Mouse (Mus musculus): ENCODE measurements at regions not wholly inside any gene's neighbourhood (a gene's known extent, or its start where the extent isn't known, plus 50 kb on each side); places are given as distances from the start of the nearest gene placed in this dataset.
A peak's percentile ranks its signal among the peaks of the same experiment; 100 is the strongest.

DNA sequence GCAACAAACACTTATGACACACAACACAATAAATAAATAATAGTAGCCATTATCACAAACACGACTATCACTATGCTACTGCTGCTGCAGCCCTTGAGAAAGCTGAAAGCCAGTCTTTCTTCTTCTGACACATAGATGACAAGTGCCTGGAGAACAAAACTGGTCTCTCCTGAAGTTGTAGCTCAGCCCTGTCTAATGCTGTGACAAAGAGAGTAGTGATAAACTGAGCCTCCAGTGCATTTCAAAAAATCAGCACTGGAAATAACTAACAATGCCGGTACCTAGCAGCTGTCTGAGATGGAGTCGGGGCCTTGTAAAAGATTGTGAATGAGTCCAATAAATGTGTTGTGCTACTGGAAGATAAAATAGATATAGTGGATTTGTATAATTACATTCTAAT, 320.3 kb upstream of the Acvr2a start:
- Histone ChIP-seq H3K4me3 (ENCODE audit: low read length) (no peak overlapping the region), H3K4me1 (ENCODE audit: control insufficient read depth, insufficient read depth, low read length) (no peaks in the 10 kb centered on the region), H3K27me3 (ENCODE audit: control insufficient read depth, insufficient read depth, low read length) (no peaks in the 10 kb centered on the region), H3K4me2 (replicated peaks; ENCODE audit: low read depth, low read length) (no peak overlapping the region), H3K9me3 (ENCODE audit: control insufficient read depth, low read length) (no peaks in the 10 kb centered on the region), H3K9ac (ENCODE audit: low read depth, low read length) (no peak overlapping the region), H3K27ac (ENCODE audit: low read depth, low read length) (no peak overlapping the region), H3K36me3 (ENCODE audit: control insufficient read depth, insufficient read depth, low read length) (no peaks in the 10 kb centered on the region)
- whole genome bisulfite sequencing = 63% methylated on average over 3 of the region's 3 CpGs
- no peak; the same call in 1 of the 2 replicates for ATAC-seq (ENCODE audit: low FRiP score, low TSS enrichment)

DNA sequence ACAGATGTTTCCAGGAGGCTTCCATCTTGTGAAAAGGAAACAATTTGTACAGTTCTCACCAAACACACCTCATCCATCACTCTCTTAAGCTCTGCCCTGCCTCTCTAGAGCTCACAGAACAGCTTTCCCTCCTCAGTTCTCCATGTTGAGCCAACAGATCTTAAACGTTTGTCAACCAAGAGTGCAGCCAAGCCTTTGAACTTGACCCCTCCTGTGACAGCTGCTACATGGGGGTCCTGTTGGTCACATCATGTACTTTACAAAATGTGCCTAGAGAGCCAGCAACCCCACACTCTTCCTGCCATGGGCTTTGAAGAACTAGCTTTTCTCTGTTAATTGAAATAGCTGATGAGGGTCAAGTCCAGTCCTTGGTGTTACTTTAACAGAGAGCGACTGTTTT, 319.8 kb upstream of the Acvr2a start:
- Histone ChIP-seq H3K4me3 (ENCODE audit: low read length) (no peak overlapping the region), H3K9ac (ENCODE audit: low read depth, low read length) (no peak overlapping the region), H3K27me3 (ENCODE audit: control insufficient read depth, insufficient read depth, low read length) (no peaks in the 10 kb centered on the region), H3K4me1 (ENCODE audit: control insufficient read depth, insufficient read depth, low read length) (no peaks in the 10 kb centered on the region), H3K4me2 (replicated peaks; ENCODE audit: low read depth, low read length) (no peak overlapping the region), H3K9me3 (ENCODE audit: control insufficient read depth, low read length) (no peaks in the 10 kb centered on the region), H3K36me3 (ENCODE audit: control insufficient read depth, insufficient read depth, low read length) (no peaks in the 10 kb centered on the region), H3K27ac (ENCODE audit: low read depth, low read length) (no peak overlapping the region)
- peak; percentile 92 for ATAC-seq (ENCODE audit: low FRiP score, low TSS enrichment)
- 35% methylated on average over 2 of the region's 2 CpGs for WGBS

DNA sequence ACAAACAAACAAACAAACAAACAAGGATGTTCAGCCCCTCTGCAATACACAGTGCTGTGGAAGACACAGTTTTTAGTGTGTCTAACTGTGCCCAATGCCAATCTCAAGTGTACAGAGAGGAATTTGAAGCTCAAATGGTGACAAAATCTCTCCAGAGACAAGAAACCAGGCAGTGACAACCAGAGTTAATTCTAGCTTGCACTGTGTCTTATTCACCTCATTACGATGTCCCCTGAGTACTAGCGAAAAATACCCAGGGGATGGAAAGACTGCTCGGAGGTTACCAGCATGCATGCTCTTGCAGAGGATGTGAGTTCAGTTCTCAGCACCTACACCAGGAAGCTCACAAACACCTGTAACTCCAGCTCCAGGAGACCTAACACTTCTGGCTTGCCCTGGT, 319.3 kb upstream of the Acvr2a start:
- no peaks in the 10 kb centered on the region for H3K36me3 ChIP-seq (ENCODE audit: control insufficient read depth, insufficient read depth, low read length)
- H3K4me1 ChIP-seq (ENCODE audit: control insufficient read depth, insufficient read depth, low read length) = no peaks in the 10 kb centered on the region
- H3K27me3 ChIP-seq (ENCODE audit: control insufficient read depth, insufficient read depth, low read length) = no peaks in the 10 kb centered on the region
- H3K9ac ChIP-seq (ENCODE audit: low read depth, low read length) = no peak overlapping the region
- no peaks in the 10 kb centered on the region for H3K9me3 ChIP-seq (ENCODE audit: control insufficient read depth, low read length)
- H3K27ac ChIP-seq (ENCODE audit: low read depth, low read length) = no peak overlapping the region
- no peak overlapping the region for H3K4me2 ChIP-seq (replicated peaks; ENCODE audit: low read depth, low read length)
- ATAC-seq (ENCODE audit: low FRiP score, low TSS enrichment) = no peak
- H3K4me3 ChIP-seq (ENCODE audit: low read length) = no peak overlapping the region
- 82% methylated on average over 3 of the region's 3 CpGs for WGBS

DNA sequence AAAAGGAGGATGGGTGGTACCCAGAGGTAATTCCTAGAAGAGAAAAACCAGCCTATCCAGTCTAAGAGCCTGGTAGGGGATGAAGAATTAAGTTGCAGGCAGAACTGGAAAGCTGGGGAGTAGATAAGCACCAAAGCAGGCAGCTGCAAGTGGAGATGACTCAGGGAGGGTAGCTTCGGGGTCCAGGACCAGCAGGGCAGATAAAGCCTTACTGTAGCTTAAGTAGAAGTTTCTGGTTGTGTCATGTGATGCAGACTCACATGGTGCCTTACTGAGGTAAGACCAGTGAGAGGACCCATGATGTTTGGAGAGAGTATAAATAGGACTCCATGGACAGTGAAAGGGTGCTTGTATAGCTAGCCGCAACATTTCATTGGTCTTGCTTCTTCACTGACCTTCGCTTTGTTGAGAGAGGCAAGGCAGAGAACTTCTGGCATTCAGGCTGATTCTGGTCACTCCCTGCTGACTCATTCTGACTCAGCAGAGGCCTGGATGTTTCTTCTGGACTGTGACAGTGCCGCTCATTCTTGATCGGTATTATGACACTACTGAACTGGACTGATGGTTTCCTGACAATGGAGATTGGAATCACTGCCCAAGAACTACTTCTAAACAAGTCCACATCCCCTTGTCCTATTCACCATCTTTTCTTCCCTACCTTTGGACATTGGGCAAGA, 315.7 kb upstream of the Acvr2a start:
- Histone ChIP-seq H3K36me3 (ENCODE audit: control insufficient read depth, insufficient read depth, low read length) (no peaks in the 10 kb centered on the region), H3K9ac (ENCODE audit: low read depth, low read length) (no peak overlapping the region), H3K27me3 (ENCODE audit: control insufficient read depth, insufficient read depth, low read length) (no peaks in the 10 kb centered on the region), H3K4me2 (replicated peaks; ENCODE audit: low read depth, low read length) (no peak overlapping the region), H3K9me3 (ENCODE audit: control insufficient read depth, low read length) (no peaks in the 10 kb centered on the region), H3K27ac (ENCODE audit: low read depth, low read length) (no peak overlapping the region), H3K4me3 (ENCODE audit: low read length) (no peak overlapping the region), H3K4me1 (ENCODE audit: control insufficient read depth, insufficient read depth, low read length) (no peaks in the 10 kb centered on the region)
- WGBS = 94% methylated on average over 5 of the region's 5 CpGs
- ATAC-seq (ENCODE audit: low FRiP score, low TSS enrichment) = no peak

DNA sequence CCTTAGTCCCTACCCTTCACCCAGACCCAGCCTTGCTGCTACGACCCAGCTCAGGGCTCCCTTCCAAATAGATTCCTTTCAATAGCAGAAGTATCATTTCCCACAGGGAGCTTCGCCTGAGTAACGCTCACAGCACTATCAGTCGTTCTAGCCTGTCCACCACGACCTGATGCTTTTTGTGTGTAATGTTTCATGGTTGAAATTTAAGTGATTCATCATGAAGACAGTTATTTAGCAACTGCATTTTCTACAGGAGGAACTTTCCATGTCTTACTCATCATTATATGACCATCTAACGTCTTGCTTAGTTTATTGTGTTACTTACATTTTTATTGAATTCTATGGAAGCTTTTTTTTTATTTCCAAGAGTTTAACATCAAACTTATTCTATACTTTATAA, 314.5 kb upstream of the Acvr2a start:
- H3K4me1 ChIP-seq (ENCODE audit: control insufficient read depth, insufficient read depth, low read length) = no peaks in the 10 kb centered on the region
- ATAC-seq (ENCODE audit: low FRiP score, low TSS enrichment) = no peak
- H3K9me3 ChIP-seq (ENCODE audit: control insufficient read depth, low read length) = no peaks in the 10 kb centered on the region
- no peaks in the 10 kb centered on the region for H3K36me3 ChIP-seq (ENCODE audit: control insufficient read depth, insufficient read depth, low read length)
- no peak overlapping the region for H3K27ac ChIP-seq (ENCODE audit: low read depth, low read length)
- H3K27me3 ChIP-seq (ENCODE audit: control insufficient read depth, insufficient read depth, low read length) = no peaks in the 10 kb centered on the region
- H3K4me3 ChIP-seq (ENCODE audit: low read length) = no peak overlapping the region
- H3K4me2 ChIP-seq (replicated peaks; ENCODE audit: low read depth, low read length) = no peak overlapping the region
- no peak overlapping the region for H3K9ac ChIP-seq (ENCODE audit: low read depth, low read length)
- WGBS = 86% methylated on average over 6 of the region's 6 CpGs

DNA sequence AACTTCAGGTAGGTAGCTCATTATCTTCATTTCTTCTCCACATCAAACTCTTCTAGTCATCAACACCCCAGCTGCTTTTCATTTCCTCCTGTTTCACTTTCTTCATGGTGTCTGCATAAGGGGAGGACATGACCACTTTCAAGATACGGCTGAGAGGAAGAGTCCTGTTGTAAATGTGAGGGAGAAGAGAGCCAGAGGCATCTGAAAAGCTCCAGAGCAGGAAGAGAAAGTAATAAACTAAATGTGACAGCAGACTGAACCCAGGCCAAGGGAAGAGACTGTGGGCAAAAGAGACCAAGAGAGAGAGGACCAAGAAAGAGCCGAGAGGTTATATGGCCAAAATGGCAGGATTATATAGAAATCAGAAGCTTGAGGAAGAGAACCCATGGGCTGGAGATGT, 312.5 kb upstream of the Acvr2a start:
- no peak overlapping the region for H3K9ac ChIP-seq (ENCODE audit: low read depth, low read length)
- no peak for ATAC-seq (ENCODE audit: low FRiP score, low TSS enrichment)
- no peak overlapping the region for H3K27ac ChIP-seq (ENCODE audit: low read depth, low read length)
- 39% methylated on average over 2 of the region's 2 CpGs for WGBS
- no peaks in the 10 kb centered on the region for H3K4me1 ChIP-seq (ENCODE audit: control insufficient read depth, insufficient read depth, low read length)
- no peaks in the 10 kb centered on the region for H3K36me3 ChIP-seq (ENCODE audit: control insufficient read depth, insufficient read depth, low read length)
- no peaks in the 10 kb centered on the region for H3K9me3 ChIP-seq (ENCODE audit: control insufficient read depth, low read length)
- H3K4me2 ChIP-seq (replicated peaks; ENCODE audit: low read depth, low read length) = no peak overlapping the region
- H3K27me3 ChIP-seq (ENCODE audit: control insufficient read depth, insufficient read depth, low read length) = no peaks in the 10 kb centered on the region
- no peak overlapping the region for H3K4me3 ChIP-seq (ENCODE audit: low read length)

DNA sequence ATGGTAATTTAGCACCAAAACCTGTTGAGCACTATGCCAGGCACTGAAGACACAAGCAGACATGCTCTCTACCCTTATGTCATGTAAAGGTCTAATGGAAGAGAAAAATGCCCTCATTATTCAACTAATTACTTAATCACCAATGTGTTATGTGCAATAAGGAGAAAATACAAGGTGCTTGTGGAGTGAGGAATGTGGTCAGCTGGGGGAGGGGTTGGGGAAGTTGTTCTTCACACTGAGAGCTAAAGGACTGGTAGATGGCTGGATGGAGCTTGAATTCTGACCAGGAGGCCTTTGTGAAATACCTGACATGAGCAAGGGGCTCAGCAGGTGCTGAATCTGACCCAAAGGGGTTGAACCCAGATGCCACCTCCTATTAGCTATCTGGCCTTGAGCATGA, 300.1 kb upstream of the Acvr2a start:
- H3K4me1 ChIP-seq (ENCODE audit: control insufficient read depth, insufficient read depth, low read length) = no peaks in the 10 kb centered on the region
- no peaks in the 10 kb centered on the region for H3K9me3 ChIP-seq (ENCODE audit: control insufficient read depth, low read length)
- H3K4me2 ChIP-seq (replicated peaks; ENCODE audit: low read depth, low read length) = no peak overlapping the region
- no peak overlapping the region for H3K9ac ChIP-seq (ENCODE audit: low read depth, low read length)
- H3K4me3 ChIP-seq (ENCODE audit: low read length) = no peak overlapping the region
- no peak for ATAC-seq (ENCODE audit: low FRiP score, low TSS enrichment)
- no peaks in the 10 kb centered on the region for H3K36me3 ChIP-seq (ENCODE audit: control insufficient read depth, insufficient read depth, low read length)
- no peak overlapping the region for H3K27ac ChIP-seq (ENCODE audit: low read depth, low read length)
- H3K27me3 ChIP-seq (ENCODE audit: control insufficient read depth, insufficient read depth, low read length) = no peaks in the 10 kb centered on the region

DNA sequence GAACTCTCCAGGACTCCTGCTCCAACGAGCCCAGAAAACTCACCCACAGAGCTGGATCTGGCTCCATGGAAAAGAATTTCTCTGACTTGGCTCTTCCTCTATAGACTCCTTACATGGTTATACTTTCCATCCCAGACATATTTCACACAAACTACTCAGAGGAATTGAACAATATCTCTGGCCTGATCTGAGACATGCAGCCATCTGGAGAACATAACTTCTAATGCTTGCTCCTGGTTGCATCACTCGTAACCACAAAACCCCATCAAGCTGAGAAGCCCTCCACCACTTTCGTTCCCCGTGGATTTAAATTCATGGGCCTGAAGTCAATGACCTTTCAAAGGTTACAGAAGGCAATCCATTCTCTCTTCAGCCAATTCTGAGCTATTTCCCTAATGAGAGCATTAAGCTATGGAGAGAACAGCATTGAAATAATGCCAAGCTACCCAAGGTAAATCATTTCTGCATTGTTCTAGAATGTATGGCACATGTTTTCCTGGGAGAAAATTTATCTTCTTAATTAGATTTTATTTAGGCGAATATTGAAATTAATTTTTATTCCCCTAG, 294.0 kb upstream of the Acvr2a start:
- no peak overlapping the region for H3K27ac ChIP-seq (ENCODE audit: low read depth, low read length)
- no peaks in the 10 kb centered on the region for H3K36me3 ChIP-seq (ENCODE audit: control insufficient read depth, insufficient read depth, low read length)
- no peaks in the 10 kb centered on the region for H3K4me1 ChIP-seq (ENCODE audit: control insufficient read depth, insufficient read depth, low read length)
- no peaks in the 10 kb centered on the region for H3K27me3 ChIP-seq (ENCODE audit: control insufficient read depth, insufficient read depth, low read length)
- H3K9ac ChIP-seq (ENCODE audit: low read depth, low read length) = no peak overlapping the region
- no peak overlapping the region for H3K4me3 ChIP-seq (ENCODE audit: low read length)
- H3K4me2 ChIP-seq (replicated peaks; ENCODE audit: low read depth, low read length) = no peak overlapping the region
- ATAC-seq (ENCODE audit: low FRiP score, low TSS enrichment) = no peak
- 70% methylated on average over 5 of the region's 5 CpGs for WGBS
- no peaks in the 10 kb centered on the region for H3K9me3 ChIP-seq (ENCODE audit: control insufficient read depth, low read length)

DNA sequence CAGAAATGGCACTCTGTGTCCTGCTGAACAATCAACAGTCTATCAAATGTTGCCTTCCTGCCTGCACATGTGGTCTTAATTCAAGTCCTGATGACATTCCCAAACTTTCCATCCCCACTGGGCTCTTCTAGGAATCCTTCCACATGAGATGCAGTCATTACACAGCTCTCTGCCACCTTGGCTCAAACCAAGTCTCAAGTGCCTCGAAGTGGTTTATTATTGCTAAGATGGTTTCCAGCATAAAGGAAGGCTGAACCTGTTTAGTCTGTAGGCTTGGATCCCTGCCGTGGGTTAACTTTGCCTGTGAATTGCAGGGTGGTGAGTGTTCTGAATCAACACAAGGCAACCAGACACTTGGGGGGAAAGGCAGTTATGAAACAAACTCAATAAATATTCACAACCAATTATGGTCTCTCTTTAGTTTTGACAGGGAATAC, 293.4 kb upstream of the Acvr2a start:
- no peak overlapping the region for H3K4me3 ChIP-seq (ENCODE audit: low read length)
- no peaks in the 10 kb centered on the region for H3K4me1 ChIP-seq (ENCODE audit: control insufficient read depth, insufficient read depth, low read length)
- H3K9ac ChIP-seq (ENCODE audit: low read depth, low read length) = no peak overlapping the region
- no peaks in the 10 kb centered on the region for H3K9me3 ChIP-seq (ENCODE audit: control insufficient read depth, low read length)
- H3K4me2 ChIP-seq (replicated peaks; ENCODE audit: low read depth, low read length) = no peak overlapping the region
- no peaks in the 10 kb centered on the region for H3K27me3 ChIP-seq (ENCODE audit: control insufficient read depth, insufficient read depth, low read length)
- WGBS = 80% methylated on average over 2 of the region's 2 CpGs
- no peak for ATAC-seq (ENCODE audit: low FRiP score, low TSS enrichment)
- H3K27ac ChIP-seq (ENCODE audit: low read depth, low read length) = no peak overlapping the region
- H3K36me3 ChIP-seq (ENCODE audit: control insufficient read depth, insufficient read depth, low read length) = no peaks in the 10 kb centered on the region

All from kidney, embryonic 14.5 days (tissue).